Mouse (Mus musculus) E14TG2a.4 (cell line): ENCODE data around the gene D5Ertd577e.
"Not testable (repeated sequence)": the region's sequence is repeated elsewhere in the genome, so short reads cannot be mapped to it uniquely, and the experiment has no call there.

ENCODE experiments used
- H3K27me3 ChIP-seq: 2 replicates; pipeline ENCODE4 v1.6.1; 2014; ENCODE audit warnings: low read length, control low read depth; ENCODE audit not compliant: insufficient read depth
- H3K36me3 ChIP-seq: 2 replicates; pipeline ENCODE4 v1.6.1; 2014; ENCODE audit warnings: low read length, control low read depth; ENCODE audit not compliant: insufficient read depth
- H3K4me1 ChIP-seq: replicated peaks from 2 replicates; pipeline ENCODE4 v1.6.1; 2014; ENCODE audit warnings: low read depth, low read length, control low read depth
- H3K4me3 ChIP-seq: replicated peaks from 2 replicates; pipeline ENCODE4 v1.5.1; 2014; ENCODE audit warnings: mild to moderate bottlenecking, low read length
- H3K9me3 ChIP-seq: 2 replicates; pipeline ENCODE4 v1.6.1; 2014; ENCODE audit warnings: low read length, control low read depth

Gene D5Ertd577e

GRCm38 (mm10) chr5:95456506-95456905 lies at the start of gene D5Ertd577e:
Gene D5Ertd577e (plus strand): TSS chr5:95456806.
- not testable (repeated sequence) for H3K27me3 ChIP-seq, H3K4me3 ChIP-seq, H3K9me3 ChIP-seq, H3K4me1 ChIP-seq, H3K36me3 ChIP-seq

- H3K9me3 ChIP-seq, H3K4me3 ChIP-seq, H3K36me3 ChIP-seq, H3K27me3 ChIP-seq, H3K4me1 ChIP-seq: not testable (repeated sequence)
These were observed 53.9 kb downstream of the D5Ertd577e start, which contains the start of gene Gm3286 for GRCm38 (mm10) chr5:95510458-95510857. Gene Gm3286 (plus strand): TSS chr5:95510758.
